Mouse (Mus musculus): ENCODE data around the gene Isy1. TPM values are rescaled to one million over a fixed set of nuclear protein-coding genes. Genes with fewer than 3 reads are reported as not detected.
"Not testable (repeated sequence)": the region's sequence is repeated elsewhere in the genome, so short reads cannot be mapped to it uniquely, and the experiment has no call there.

Gene Isy1
- polyA plus RNA-seq, 1 experiment from 2014 or later, result 67.4 TPM

- ATAC-seq (ENCODE audit: insufficient number of reproducible peaks, insufficient read depth, low FRiP score, low TSS enrichment, low read depth), result no peak
- H3K4me1 ChIP-seq (replicated peaks), result no peaks in the 10 kb centered on the region
- H3K4me2 ChIP-seq, result no peak overlapping the region
- no peaks in the 10 kb centered on the region for H3K9me3 ChIP-seq
- no peak overlapping the region for H3K9ac ChIP-seq (replicated peaks)
- H3K27me3 ChIP-seq, result no peaks in the 10 kb centered on the region
- H3K36me3 ChIP-seq, result no peaks in the 10 kb centered on the region
- H3K4me3 ChIP-seq (replicated peaks), result no peak overlapping the region
- H3K27ac ChIP-seq, result no peak overlapping the region
- WGBS, result 67% methylated on average over 3 of the region's 3 CpGs
Measured at GRCm38 (mm10) chr6:87775588-87776245, 62.9 kb downstream of the Isy1 start.

- H3K27ac ChIP-seq, result no peak overlapping the region
Measured at GRCm38 (mm10) chr6:87774909-87775308, 63.7 kb downstream of the Isy1 start.

GRCm38 (mm10) chr6:87774466-87774865, 64.1 kb downstream of the Isy1 start:
- H3K27ac ChIP-seq, result no peak overlapping the region
- no peaks in the 10 kb centered on the region for H3K9me3 ChIP-seq
- H3K36me3 ChIP-seq, result no peaks in the 10 kb centered on the region
- H3K9ac ChIP-seq (replicated peaks), result no peak overlapping the region
- no peaks in the 10 kb centered on the region for H3K4me1 ChIP-seq (replicated peaks)
- H3K27me3 ChIP-seq, result no peaks in the 10 kb centered on the region
- H3K4me2 ChIP-seq, result no peak overlapping the region
- H3K4me3 ChIP-seq (replicated peaks), result no peak overlapping the region
- 48% methylated on average over 1 of the region's 1 CpGs for WGBS
- no peak for ATAC-seq (ENCODE audit: insufficient number of reproducible peaks, insufficient read depth, low FRiP score, low TSS enrichment, low read depth)

More at GRCm38 (mm10) chr6:87774909-87775308, 63.7 kb downstream of the Isy1 start:
- H3K9ac ChIP-seq (replicated peaks), result no peak overlapping the region
- no peaks in the 10 kb centered on the region for H3K27me3 ChIP-seq
- H3K4me1 ChIP-seq (replicated peaks), result no peaks in the 10 kb centered on the region
- H3K4me2 ChIP-seq, result no peak overlapping the region
- H3K9me3 ChIP-seq, result no peaks in the 10 kb centered on the region
- WGBS, result 87% methylated on average over 9 of the region's 9 CpGs
- no peaks in the 10 kb centered on the region for H3K36me3 ChIP-seq
- ATAC-seq (ENCODE audit: insufficient number of reproducible peaks, insufficient read depth, low FRiP score, low TSS enrichment, low read depth), result no peak
- H3K4me3 ChIP-seq (replicated peaks), result no peak overlapping the region

GRCm38 (mm10) chr6:87770626-87771025, 68.0 kb downstream of the Isy1 start:
- Histone ChIP-seq H3K27ac (no peak overlapping the region), H3K9me3 (0 out of 2 replicates have a peak, but pooled peaks cover 2% of the 10 kb centered on the region), H3K4me1 (replicated peaks) (no peaks in the 10 kb centered on the region), H3K36me3 (no peaks in the 10 kb centered on the region), H3K9ac (replicated peaks) (no peak overlapping the region), H3K4me3 (replicated peaks) (no peak overlapping the region), H3K4me2 (no peak overlapping the region), H3K27me3 (no peaks in the 10 kb centered on the region)
- no peak for ATAC-seq (ENCODE audit: insufficient number of reproducible peaks, insufficient read depth, low FRiP score, low TSS enrichment, low read depth)
- WGBS, result 62% methylated on average over 8 of the region's 8 CpGs

GRCm38 (mm10) chr6:87764296-87764695, 74.3 kb downstream of the Isy1 start:
- H3K27me3 ChIP-seq; H3K4me3 ChIP-seq (replicated peaks); H3K36me3 ChIP-seq; H3K4me1 ChIP-seq (replicated peaks); H3K9me3 ChIP-seq; H3K27ac ChIP-seq; H3K4me2 ChIP-seq; H3K9ac ChIP-seq (replicated peaks); ATAC-seq (ENCODE audit: insufficient number of reproducible peaks, insufficient read depth, low FRiP score, low TSS enrichment, low read depth): not testable (repeated sequence)
- WGBS, result 90% methylated on average over 2 of the region's 2 CpGs

Other genes with a start within 250 kb of the Isy1 start
- gene Prokr1, start 248.1 kb downstream of the Isy1 start, polyA plus RNA-seq (2016; fragmentation: Nextera tagmentation; extraction: Ambion mirVana), result 1.7 TPM in 2 replicates
- 13.0 and 13.8 TPM in 2 replicates for gene Aplf, start 166.6 kb downstream of the Isy1 start, polyA plus RNA-seq (2016; fragmentation: Nextera tagmentation; extraction: Ambion mirVana)
- gene Efcc1, start 107.9 kb downstream of the Isy1 start, polyA plus RNA-seq (2016; fragmentation: Nextera tagmentation; extraction: Ambion mirVana), result 0.36 and 0.38 TPM in 2 replicates
- 2.7 and 3.3 TPM in 2 replicates for gene Gp9, start 60.7 kb downstream of the Isy1 start, polyA plus RNA-seq (2016; fragmentation: Nextera tagmentation; extraction: Ambion mirVana)
- 8.8 and 10.0 TPM in 2 replicates for gene Rab43, start 26.6 kb downstream of the Isy1 start, polyA plus RNA-seq (2016; fragmentation: Nextera tagmentation; extraction: Ambion mirVana)
- 4.6 and 4.7 TPM in 2 replicates for gene Gm45140, start 3.0 kb downstream of the Isy1 start, polyA plus RNA-seq (2016; fragmentation: Nextera tagmentation; extraction: Ambion mirVana)
- 1,117 and 1,149 TPM in 2 replicates for gene Cnbp, start 12.3 kb upstream of the Isy1 start, polyA plus RNA-seq (2016; fragmentation: Nextera tagmentation; extraction: Ambion mirVana)
- gene Copg1, start 49.0 kb upstream of the Isy1 start, polyA plus RNA-seq (2016; fragmentation: Nextera tagmentation; extraction: Ambion mirVana), result 169 and 178 TPM in 2 replicates
- gene Hmces, start 75.1 kb upstream of the Isy1 start, polyA plus RNA-seq (2016; fragmentation: Nextera tagmentation; extraction: Ambion mirVana), result 71.9 and 72.1 TPM in 2 replicates
- 72.9 and 129 TPM in 2 replicates for gene H1fx, start 142.8 kb upstream of the Isy1 start, polyA plus RNA-seq (2016; fragmentation: Nextera tagmentation; extraction: Ambion mirVana)
- gene Rab7, start 206.5 kb upstream of the Isy1 start, polyA plus RNA-seq (2016; fragmentation: Nextera tagmentation; extraction: Ambion mirVana), result 154 and 171 TPM in 2 replicates
- 333 and 337 TPM in 2 replicates for gene Rpn1, start 245.7 kb upstream of the Isy1 start, polyA plus RNA-seq (2016; fragmentation: Nextera tagmentation; extraction: Ambion mirVana)

All from limb, embryonic 12.5 days (tissue).